Mouse (Mus musculus): Measurements from ENCODE around the gene Cebpzos.

DNA sequence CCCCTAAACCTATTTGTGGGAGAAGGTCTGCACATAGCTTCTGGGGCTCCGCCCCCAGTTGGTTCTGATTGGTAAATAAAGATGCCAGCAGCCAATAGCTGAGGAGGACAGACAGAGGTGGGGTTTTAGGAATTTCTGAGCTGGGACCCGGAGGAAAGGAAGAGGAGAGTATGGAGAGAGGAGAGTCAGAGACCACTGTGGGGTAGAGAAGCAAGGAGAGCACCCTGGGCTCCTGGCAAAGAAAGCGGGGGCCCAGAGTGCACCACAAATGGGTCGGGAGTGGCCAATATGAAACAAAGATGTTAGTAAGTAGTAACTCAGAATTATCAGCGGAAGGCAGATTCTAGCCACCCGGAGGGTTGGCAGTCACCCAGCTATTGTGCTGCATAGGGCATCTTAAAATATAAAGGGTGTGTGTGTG, 3.4 kb upstream of the Cebpzos start:
- TF ChIP-seq CTCF (IDR thresholded peaks at IDR 0.05; ENCODE audit: low read depth, low read length) (no peak), TAL1 (conservative IDR thresholded peaks at IDR 0.05; ENCODE audit: low read depth, low read length) (no peak), POLR2AphosphoS5 (IDR thresholded peaks at IDR 0.05; ENCODE audit: insufficient replicate concordance, low read depth, low read length) (no peak), GATA1 (IDR thresholded peaks at IDR 0.05; ENCODE audit: borderline replicate concordance, low read length) (no peak)

Data from G1E (cell line).